Comparison of ENCODE assay signal across 8 mouse cellular contexts in the genomic region with DNA sequence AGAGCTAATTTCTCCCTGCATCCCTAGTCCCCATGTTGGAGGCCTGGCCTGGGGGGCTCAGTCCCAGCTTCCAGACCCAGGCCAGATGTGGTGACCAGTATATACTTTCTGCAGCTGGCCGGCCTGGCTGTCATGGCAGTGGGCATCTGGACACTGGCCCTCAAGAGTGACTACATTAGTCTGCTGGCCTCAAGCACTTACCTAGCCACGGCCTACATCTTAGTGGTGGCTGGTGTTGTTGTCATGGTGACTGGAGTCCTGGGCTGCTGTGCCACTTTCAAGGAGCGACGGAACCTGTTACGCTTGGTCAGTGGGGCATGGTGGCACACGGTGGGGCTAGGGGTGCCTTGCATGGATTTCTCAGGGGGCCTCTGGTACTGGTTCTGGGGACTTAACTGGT. TPM values are rescaled to one million over a fixed set of nuclear protein-coding genes. Genes with fewer than 3 reads are reported as not detected.
DNase-seq lines count a peak whose midpoint lies in the region; ATAC-seq lines count a peak whose summit lies in the region.

No protein-coding gene starts in this region.

- peak overlapping the region; percentile 69 for H3K4me3 ChIP-seq in heart, embryonic 15.5 days
- peak overlapping the region; percentile 99; the same call in 1 of the 2 replicates for H3K4me3 ChIP-seq in brown adipose tissue, adult 24 weeks (ENCODE audit: insufficient read depth, low read depth, low read length)
- H3K4me3 ChIP-seq in hindbrain, embryonic 16.5 days (ENCODE audit: low read length): peak overlapping the region; percentile 72; the same call in 1 of the 2 replicates
- H3K4me3 ChIP-seq in midbrain, embryonic 14.5 days (replicated peaks; ENCODE audit: low read depth, low read length): peak overlapping the region; percentile 54

- H3K36me3 ChIP-seq in heart, embryonic 15.5 days: peaks cover 32% of the 10 kb centered on the region
- H3K36me3 ChIP-seq in hindbrain, embryonic 16.5 days (ENCODE audit: control insufficient read depth, insufficient read depth, low read length): peaks cover 21% of the 10 kb centered on the region
- H3K36me3 ChIP-seq in midbrain, embryonic 14.5 days (ENCODE audit: control insufficient read depth, insufficient read depth, low read length): peaks cover 29% of the 10 kb centered on the region

- peak overlapping the region; percentile 96 for H3K27ac ChIP-seq in heart, embryonic 15.5 days
- peak overlapping the region; percentile 96 for H3K27ac ChIP-seq in brown adipose tissue, adult 24 weeks (replicated peaks; ENCODE audit: low read depth, low read length)
- H3K27ac ChIP-seq in hindbrain, embryonic 16.5 days (ENCODE audit: low read depth, low read length): peak overlapping the region; percentile 65; the same call in 1 of the 2 replicates
- peak overlapping the region; percentile 84 for H3K27ac ChIP-seq in midbrain, embryonic 14.5 days (replicated peaks; ENCODE audit: low read depth, low read length)

- H3K4me1 ChIP-seq in heart, embryonic 15.5 days (replicated peaks): peaks cover 66% of the 10 kb centered on the region
- H3K4me1 ChIP-seq in brown adipose tissue, adult 24 weeks (ENCODE audit: control insufficient read depth, insufficient read depth, insufficient read length, low read length): peaks cover 8% of the 10 kb centered on the region
- H3K4me1 ChIP-seq in hindbrain, embryonic 16.5 days (ENCODE audit: control insufficient read depth, insufficient read depth, low read depth, low read length): peaks cover 51% of the 10 kb centered on the region
- peaks cover 39% of the 10 kb centered on the region for H3K4me1 ChIP-seq in midbrain, embryonic 14.5 days (ENCODE audit: control insufficient read depth, insufficient read depth, low read length)

- peak overlapping the region; percentile 85 for H3K9ac ChIP-seq in heart, embryonic 15.5 days
- H3K9ac ChIP-seq in hindbrain, embryonic 16.5 days (ENCODE audit: low read depth, low read length): peak overlapping the region; percentile 56
- peak overlapping the region; percentile 75; the same call in 1 of the 2 replicates for H3K9ac ChIP-seq in midbrain, embryonic 14.5 days (replicated peaks; ENCODE audit: low read length)

- intact Hi-C loops in heart, postnatal 14 days (cut with DNase I): no loop called here

- DNase-seq in heart, postnatal 14 days: no peak
- DNase-seq in midbrain, embryonic 14.5 days: no peak
- no peak for DNase-seq in left cerebral cortex, adult 8-10 months (ENCODE audit: low spot score in 2 of 2)
- no peak for DNase-seq in frontal cortex, postnatal 14 days (ENCODE audit: low spot score in 2 of 2)
- no peak for DNase-seq in right cerebral cortex, adult 18-20 months

- H3K9me3 ChIP-seq in heart, embryonic 15.5 days (replicated peaks): no peaks in the 10 kb centered on the region
- H3K9me3 ChIP-seq in hindbrain, embryonic 16.5 days (ENCODE audit: control insufficient read depth, low read length): no peaks in the 10 kb centered on the region
- no peaks in the 10 kb centered on the region for H3K9me3 ChIP-seq in midbrain, embryonic 14.5 days (ENCODE audit: control insufficient read depth, low read length)

- H3K4me2 ChIP-seq in heart, embryonic 15.5 days: peak overlapping the region; percentile 91
- H3K4me2 ChIP-seq in hindbrain, embryonic 16.5 days (ENCODE audit: low read length): peak overlapping the region; percentile 81
- H3K4me2 ChIP-seq in midbrain, embryonic 14.5 days (ENCODE audit: low read length): peak overlapping the region; percentile 67

- peaks cover 16% of the 10 kb centered on the region for H3K27me3 ChIP-seq in heart, embryonic 15.5 days
- H3K27me3 ChIP-seq in hindbrain, embryonic 16.5 days (replicated peaks; ENCODE audit: control insufficient read depth, insufficient read depth, low read length): peaks cover 20% of the 10 kb centered on the region
- peaks cover 29% of the 10 kb centered on the region for H3K27me3 ChIP-seq in midbrain, embryonic 14.5 days (ENCODE audit: control insufficient read depth, insufficient read depth, low read length)

- WGBS in heart, embryonic 15.5 days: 83% methylated on average over 6 of the region's 6 CpGs
- 65% methylated on average over 6 of the region's 6 CpGs for WGBS in hindbrain, embryonic 16.5 days
- 41% methylated on average over 6 of the region's 6 CpGs for WGBS in midbrain, embryonic 14.5 days

- ATAC-seq in heart, embryonic 15.5 days (replicated peaks; ENCODE audit: insufficient number of reproducible peaks, insufficient read depth, low FRiP score, low read depth): no peak
- no peak for ATAC-seq in hindbrain, embryonic 16.5 days
- no peak for ATAC-seq in midbrain, embryonic 14.5 days (ENCODE audit: low FRiP score, low TSS enrichment)

RNA-seq across cellular contexts. Expression of gene Cd151, which starts 2.2 kb away (rescaled TPM):
- 28.7 and 35.2 TPM in 2 replicates for polyA plus RNA-seq in heart, embryonic 15.5 days (2015; fragmentation: Nextera tagmentation; extraction: Ambion mirVana)
- total RNA-seq in heart, postnatal 14 days (2021): 100 to 1,000 TPM; 258 to 268 TPM
- 223 and 257 TPM in 2 replicates for polyA plus RNA-seq in brown adipose tissue, adult 24 weeks (2012; ENCODE audit: insufficient read depth, insufficient read length, missing spikeins)
- polyA plus RNA-seq in hindbrain, embryonic 16.5 days (2015; fragmentation: Nextera tagmentation; extraction: Ambion mirVana): 23.0 and 24.7 TPM in 2 replicates
- polyA plus RNA-seq in midbrain, embryonic 14.5 days (2014; fragmentation: Nextera tagmentation; extraction: Ambion mirVana): 43.8 and 44.1 TPM in 2 replicates
- 10 to 100 TPM; 30.2 to 35.5 (median 33.4) TPM for total RNA-seq in left cerebral cortex, adult 8-10 months (2022)

RNA-seq across cellular contexts. Expression of gene Polr2l, which starts 5.6 kb away (rescaled TPM):
- 59.5 and 63.5 TPM in 2 replicates for polyA plus RNA-seq in heart, embryonic 15.5 days (2015; fragmentation: Nextera tagmentation; extraction: Ambion mirVana)
- 10 to 100 TPM; 69.8 to 71.4 TPM for total RNA-seq in heart, postnatal 14 days (2021)
- 28.8 and 36.4 TPM in 2 replicates for polyA plus RNA-seq in brown adipose tissue, adult 24 weeks (2012; ENCODE audit: insufficient read depth, insufficient read length, missing spikeins)
- 72.4 and 75.8 TPM in 2 replicates for polyA plus RNA-seq in hindbrain, embryonic 16.5 days (2015; fragmentation: Nextera tagmentation; extraction: Ambion mirVana)
- polyA plus RNA-seq in midbrain, embryonic 14.5 days (2014; fragmentation: Nextera tagmentation; extraction: Ambion mirVana): 75.1 and 93.3 TPM in 2 replicates
- 10 to 100 TPM; 32.2 to 42.4 (median 33.2) TPM for total RNA-seq in left cerebral cortex, adult 8-10 months (2022)

RNA-seq across cellular contexts. Expression of gene Tspan4, which starts 5.7 kb away (rescaled TPM):
- polyA plus RNA-seq in heart, embryonic 15.5 days (2015; fragmentation: Nextera tagmentation; extraction: Ambion mirVana): 48.9 and 62.8 TPM in 2 replicates
- 10 to 100 TPM; 24.0 to 31.2 TPM for total RNA-seq in heart, postnatal 14 days (2021)
- polyA plus RNA-seq in brown adipose tissue, adult 24 weeks (2012; ENCODE audit: insufficient read depth, insufficient read length, missing spikeins): 39.6 and 74.6 TPM in 2 replicates
- polyA plus RNA-seq in hindbrain, embryonic 16.5 days (2015; fragmentation: Nextera tagmentation; extraction: Ambion mirVana): 68.3 and 71.0 TPM in 2 replicates
- polyA plus RNA-seq in midbrain, embryonic 14.5 days (2014; fragmentation: Nextera tagmentation; extraction: Ambion mirVana): 35.2 and 36.4 TPM in 2 replicates
- total RNA-seq in left cerebral cortex, adult 8-10 months (2022): 10 to 100 TPM; 17.6 to 28.0 (median 23.9) TPM

RNA-seq across cellular contexts. Expression of gene Cracr2b, which starts 8.5 kb away (rescaled TPM):
- 24.9 and 26.2 TPM in 2 replicates for polyA plus RNA-seq in heart, embryonic 15.5 days (2015; fragmentation: Nextera tagmentation; extraction: Ambion mirVana)
- total RNA-seq in heart, postnatal 14 days (2021): 10 to 100 TPM; 25.2 to 27.9 TPM
- polyA plus RNA-seq in brown adipose tissue, adult 24 weeks (2012; ENCODE audit: insufficient read depth, insufficient read length, missing spikeins): 9.8 and 11.8 TPM in 2 replicates
- 7.9 and 10.8 TPM in 2 replicates for polyA plus RNA-seq in hindbrain, embryonic 16.5 days (2015; fragmentation: Nextera tagmentation; extraction: Ambion mirVana)
- polyA plus RNA-seq in midbrain, embryonic 14.5 days (2014; fragmentation: Nextera tagmentation; extraction: Ambion mirVana): 3.8 and 4.6 TPM in 2 replicates
- total RNA-seq in left cerebral cortex, adult 8-10 months (2022): 1 to 10 TPM; 3.9 to 5.4 (median 4.4) TPM

RNA-seq across cellular contexts. Expression of gene Pnpla2, which starts 14.4 kb away (rescaled TPM):
- 56.3 and 57.5 TPM in 2 replicates for polyA plus RNA-seq in heart, embryonic 15.5 days (2015; fragmentation: Nextera tagmentation; extraction: Ambion mirVana)
- 100 to 1,000 TPM; 351 to 430 TPM for total RNA-seq in heart, postnatal 14 days (2021)
- polyA plus RNA-seq in brown adipose tissue, adult 24 weeks (2012; ENCODE audit: insufficient read depth, insufficient read length, missing spikeins): 2,152 and 2,404 TPM in 2 replicates
- 20.0 and 20.9 TPM in 2 replicates for polyA plus RNA-seq in hindbrain, embryonic 16.5 days (2015; fragmentation: Nextera tagmentation; extraction: Ambion mirVana)
- polyA plus RNA-seq in midbrain, embryonic 14.5 days (2014; fragmentation: Nextera tagmentation; extraction: Ambion mirVana): 15.8 and 15.9 TPM in 2 replicates
- total RNA-seq in left cerebral cortex, adult 8-10 months (2022): 10 to 100 TPM; 21.2 to 32.6 (median 27.2) TPM
